Mouse (Mus musculus) thymus, adult 2 months (tissue): Measurements from ENCODE around the gene Spdye4a. TPM values are rescaled to one million over a fixed set of nuclear protein-coding genes. Genes with fewer than 3 reads are reported as not detected.

Experiments used
- DNase-seq: peaks from one replicate; pipeline ENCODE4 v3.0.0; 2021
- H3K27ac ChIP-seq: fragments of 200-500 bp; 2 replicates; pipeline ENCODE4 v1.5.1; 2012; ENCODE audit warnings: low read length, control low read depth; ENCODE audit not compliant: control insufficient read depth, insufficient read depth
- H3K27me3 ChIP-seq: fragments of 200-500 bp; 2 replicates; pipeline ENCODE4 v1.6.1; 2012; ENCODE audit warnings: mild to moderate bottlenecking, low read length, moderate library complexity, mixed read lengths; ENCODE audit not compliant: control insufficient read depth, insufficient read depth
- H3K36me3 ChIP-seq: fragments of 200-500 bp; 2 replicates; pipeline ENCODE4 v1.6.1; 2012; ENCODE audit warnings: mild to moderate bottlenecking, low read length, moderate library complexity; ENCODE audit not compliant: control insufficient read depth, insufficient read depth
- H3K4me1 ChIP-seq: fragments of 200-500 bp; replicated peaks from 2 replicates; pipeline ENCODE4 v1.6.1; 2012; ENCODE audit warnings: low read length; ENCODE audit not compliant: control insufficient read depth, insufficient read depth
- H3K4me3 ChIP-seq: fragments of 200-500 bp; 2 replicates; pipeline ENCODE4 v1.5.1; 2012; ENCODE audit warnings: mild to moderate bottlenecking, low read length, control low read depth, moderate library complexity; ENCODE audit not compliant: control insufficient read depth, insufficient read depth
- CTCF ChIP-seq: fragments of 200-500 bp; IDR thresholded peaks from 2 replicates; pipeline ENCODE4 v1.5.1; 2012; ENCODE audit warnings: mild to moderate bottlenecking, control low read depth, low read length, moderate library complexity, borderline replicate concordance; ENCODE audit not compliant: control insufficient read depth, poor library complexity, insufficient read depth; ENCODE audit errors: extremely low read depth
- POLR2A ChIP-seq: fragments of 200-500 bp; IDR thresholded peaks from 2 replicates; pipeline ENCODE4 v1.6.1; 2012; ENCODE audit warnings: mild to moderate bottlenecking, low read length, control low read depth, moderate library complexity; ENCODE audit not compliant: control insufficient read depth, poor library complexity, insufficient read depth; ENCODE audit errors: extremely low read depth
- WGBS: fragments of 180-500 bp; shearing (Covaris S2); methylation state at CpG from one replicate; pipeline ENCODE4 v1.1.7; 2018; 5-methylcytosine and 5-hydroxymethylcytosine counted together
- polyA plus RNA-seq: library from polyadenylated mRNA; depleted of rRNA; stranded (reverse); fragments of >200 nt; gene quantifications from 2 replicates; pipeline ENCODE4 v1.2.3, GENCODE M21; 2012

Gene Spdye4a
- polyA plus RNA-seq, 1 experiment, result not detected

GRCm38 (mm10) chr5:143269363-143270150, 42.9 kb upstream of the Spdye4a start, which contains the start of gene Zfp316:
Gene Zfp316 (minus strand): TSS chr5:143270022.
- H3K27ac ChIP-seq, result no peak within 1 kb of the TSS
- peak; percentile 33 for DNase-seq
- no peaks in the 10 kb centered on the region for H3K36me3 ChIP-seq
- WGBS, result under 1% methylated on average over 78 of the region's 79 CpGs
- TF ChIP-seq CTCF (no peak), POLR2A (no peak)
- H3K27me3 ChIP-seq, result no peaks in the 10 kb centered on the region; the same call in 1 of the 2 replicates
- peaks cover 14% of the 10 kb centered on the region for H3K4me1 ChIP-seq
- H3K4me3 ChIP-seq, result peak within 1 kb of the TSS; percentile 65

DNA sequence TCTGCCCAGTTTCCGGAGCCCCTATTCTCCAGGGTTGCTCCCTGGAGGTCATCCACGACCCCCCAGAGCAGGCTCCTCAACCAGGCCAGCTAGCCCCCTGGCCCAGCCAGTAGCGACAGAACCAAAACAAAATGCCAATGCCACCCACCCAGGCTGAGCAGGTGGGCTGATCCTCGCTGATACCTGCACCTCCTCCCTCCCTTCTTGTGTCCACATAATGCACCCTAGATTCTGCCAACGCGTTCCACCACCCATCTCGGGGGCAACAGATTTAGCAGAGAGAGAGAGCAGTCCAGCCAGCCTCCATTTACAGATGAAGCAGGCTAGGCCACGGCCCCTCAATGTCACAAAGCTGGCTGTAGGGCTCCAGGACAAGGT, 42.3 kb upstream of the Spdye4a start:
- 50% methylated on average over 8 of the region's 8 CpGs for WGBS
- no peaks in the 10 kb centered on the region; the same call in 1 of the 2 replicates for H3K27me3 ChIP-seq

DNA sequence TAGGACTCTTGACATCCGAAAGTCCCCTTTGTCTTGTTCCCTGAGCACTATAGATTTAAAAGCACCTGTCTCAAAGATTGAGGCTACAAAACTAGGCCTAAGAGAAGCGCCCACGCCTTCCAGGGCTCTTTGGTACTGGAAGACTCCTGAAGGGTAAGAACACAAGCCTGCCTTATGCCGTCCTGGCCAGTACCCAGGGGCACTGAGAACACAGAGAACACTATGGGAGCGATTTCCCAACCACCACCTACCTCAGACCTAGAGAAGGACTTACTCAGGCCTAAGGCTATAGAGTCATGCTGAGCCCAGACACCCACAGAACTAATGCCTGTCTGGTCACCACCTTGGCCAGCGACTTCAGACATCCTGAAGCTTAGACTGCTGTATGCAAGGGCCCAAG, 40.1 kb upstream of the Spdye4a start:
- TF ChIP-seq POLR2A (no peak), CTCF (no peak)
- 91% methylated on average over 6 of the region's 6 CpGs for WGBS
- no peaks in the 10 kb centered on the region for H3K36me3 ChIP-seq
- no peak overlapping the region for H3K4me3 ChIP-seq
- no peak overlapping the region for H3K27ac ChIP-seq
- DNase-seq, result no peak
- H3K27me3 ChIP-seq, result no peaks in the 10 kb centered on the region; the same call in 1 of the 2 replicates
- peaks cover 14% of the 10 kb centered on the region for H3K4me1 ChIP-seq

More for the DNA sequence above, 42.3 kb upstream of the Spdye4a start:
- TF ChIP-seq CTCF, result no peak
- no peak for TF ChIP-seq POLR2A
- Histone ChIP-seq H3K27ac (no peak overlapping the region), H3K4me1 (peaks cover 14% of the 10 kb centered on the region), H3K4me3 (peak overlapping the region; percentile 65), H3K36me3 (no peaks in the 10 kb centered on the region)
- no peak for DNase-seq

DNA sequence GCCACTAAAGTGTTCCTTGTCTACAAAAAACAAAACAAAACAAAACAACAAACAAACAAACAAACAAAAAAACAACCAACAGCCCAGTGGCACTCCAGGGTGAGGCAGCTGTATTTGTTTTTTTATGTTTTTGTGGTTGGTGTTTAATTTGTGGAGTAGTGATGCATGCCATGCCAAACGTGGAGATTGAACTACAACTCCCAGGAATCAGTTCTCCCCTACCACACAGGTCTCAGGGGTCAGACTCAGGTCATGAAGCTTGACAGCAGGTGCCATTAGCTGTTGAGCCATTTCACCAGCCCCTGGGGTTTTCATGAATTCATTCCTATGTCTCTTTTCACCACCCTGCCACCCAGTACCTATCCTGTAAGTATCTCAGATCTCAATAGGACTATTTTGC, 38.7 kb upstream of the Spdye4a start:
- no peaks in the 10 kb centered on the region; the same call in 1 of the 2 replicates for H3K27me3 ChIP-seq

DNA sequence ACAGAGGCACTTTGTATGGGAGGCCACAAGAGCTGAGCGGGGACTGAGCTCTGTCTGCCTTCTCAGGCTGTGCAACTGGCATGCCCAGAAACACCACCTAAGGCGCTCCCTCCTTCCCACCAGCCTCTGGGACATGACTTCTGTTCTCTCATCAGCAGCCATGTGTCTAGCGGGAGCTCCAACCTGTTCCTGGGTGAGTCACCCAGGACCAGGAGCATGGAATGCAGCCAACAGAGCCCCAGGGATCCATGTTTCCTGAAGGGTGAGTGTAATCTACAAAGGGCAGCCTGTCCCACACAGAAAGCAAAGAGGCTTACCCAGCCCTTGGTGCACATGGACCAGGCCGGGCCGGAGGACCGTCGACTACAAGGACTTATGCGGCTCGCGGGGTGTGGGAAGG, 38.0 kb upstream of the Spdye4a start:
- Histone ChIP-seq H3K4me3 (no peak overlapping the region), H3K4me1 (peaks cover 10% of the 10 kb centered on the region), H3K36me3 (no peaks in the 10 kb centered on the region), H3K27ac (no peak overlapping the region), H3K27me3 (no peaks in the 10 kb centered on the region; the same call in 1 of the 2 replicates)
- DNase-seq, result no peak
- TF ChIP-seq CTCF, result no peak
- TF ChIP-seq POLR2A, result no peak
- whole genome bisulfite sequencing, result 98% methylated on average over 10 of the region's 10 CpGs

More for the DNA sequence above, 38.7 kb upstream of the Spdye4a start:
- TF ChIP-seq CTCF, result no peak
- TF ChIP-seq POLR2A, result no peak
- no peak for DNase-seq
- peaks cover 14% of the 10 kb centered on the region for H3K4me1 ChIP-seq
- no peak overlapping the region for H3K4me3 ChIP-seq
- WGBS, result 77% methylated on average over 1 of the region's 1 CpGs
- no peaks in the 10 kb centered on the region for H3K36me3 ChIP-seq
- no peak overlapping the region for H3K27ac ChIP-seq

DNA sequence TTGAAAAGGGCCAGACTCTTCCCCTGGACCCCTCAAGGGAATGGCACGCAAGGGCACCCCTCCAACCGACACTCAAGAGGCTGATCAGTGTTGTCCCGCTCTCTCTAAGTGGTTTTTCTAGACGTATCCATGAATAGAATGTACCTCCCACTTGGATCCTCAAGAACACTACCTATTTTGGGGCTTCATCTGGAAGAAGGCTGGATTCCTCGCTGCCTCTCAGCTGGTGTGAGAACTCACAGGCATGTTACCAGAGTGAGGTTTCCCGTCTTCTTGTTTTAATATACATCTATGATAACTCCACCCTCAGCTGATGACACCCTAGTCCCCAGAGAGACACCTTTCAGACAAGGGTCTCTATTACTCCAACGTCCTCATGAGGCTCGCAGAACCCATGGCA, 34.9 kb upstream of the Spdye4a start:
- H3K4me1 ChIP-seq, result no peaks in the 10 kb centered on the region
- H3K27ac ChIP-seq, result no peak overlapping the region
- WGBS, result 96% methylated on average over 8 of the region's 8 CpGs
- TF ChIP-seq CTCF, result no peak
- no peak for TF ChIP-seq POLR2A
- H3K36me3 ChIP-seq, result no peaks in the 10 kb centered on the region
- no peak for DNase-seq
- H3K27me3 ChIP-seq, result no peaks in the 10 kb centered on the region
- no peak overlapping the region for H3K4me3 ChIP-seq

DNA sequence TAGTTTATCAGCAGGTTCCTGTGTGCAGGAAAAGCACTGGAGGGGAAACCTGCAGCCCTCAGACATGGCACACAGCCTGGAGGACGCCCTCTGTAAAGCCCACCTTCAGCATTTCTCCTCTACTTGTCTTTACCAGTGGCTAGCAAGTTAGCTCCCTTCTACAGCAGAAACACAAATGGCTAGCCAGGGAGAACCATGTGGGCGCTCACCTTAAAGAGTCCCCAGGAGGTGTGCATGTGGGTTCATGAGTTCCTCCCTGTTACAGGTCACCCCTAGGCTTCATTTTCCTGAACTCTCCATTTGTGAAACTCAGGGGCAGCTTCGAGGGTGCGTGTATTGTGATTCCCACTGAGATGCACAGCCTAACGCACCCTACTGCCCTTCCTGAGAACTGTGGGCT, 29.1 kb upstream of the Spdye4a start:
- DNase-seq, result no peak
- Histone ChIP-seq H3K4me3 (no peak overlapping the region), H3K27ac (no peak overlapping the region), H3K4me1 (no peaks in the 10 kb centered on the region; the same call in 1 of the 2 replicates), H3K27me3 (peaks cover 14% of the 10 kb centered on the region; the same call in 1 of the 2 replicates), H3K36me3 (no peaks in the 10 kb centered on the region)
- WGBS, result 94% methylated on average over 5 of the region's 5 CpGs
- no peak for TF ChIP-seq CTCF
- no peak for TF ChIP-seq POLR2A
